Mouse (Mus musculus) intestine, postnatal 0 days (tissue): ENCODE data around the gene Slc37a3. TPM values are rescaled to one million over a fixed set of nuclear protein-coding genes. Genes with fewer than 3 reads are reported as not detected.

Source experiments
- ATAC-seq: fragments of 200-750 bp; cut with Nextera tagmentation; 2 replicates; pipeline ENCODE4 v1.8.0; 2017; ENCODE audit warnings: mild to moderate bottlenecking, moderate TSS enrichment, moderate library complexity
- H3K27ac ChIP-seq: fragments of 300-500 bp; sonication (generic); 2 replicates; pipeline ENCODE4 v1.5.1; 2014; ENCODE audit warnings: mild to moderate bottlenecking, low read depth, low read length, moderate library complexity
- H3K27me3 ChIP-seq: fragments of 300-500 bp; sonication (generic); replicated peaks from 2 replicates; pipeline ENCODE4 v1.6.1; 2014; ENCODE audit warnings: low read length, mixed read lengths; ENCODE audit not compliant: control insufficient read depth, insufficient read depth
- H3K36me3 ChIP-seq: fragments of 300-500 bp; sonication (generic); 2 replicates; pipeline ENCODE4 v1.6.1; 2014; ENCODE audit warnings: mild to moderate bottlenecking, moderate library complexity; ENCODE audit not compliant: control insufficient read depth, insufficient read depth
- H3K4me1 ChIP-seq: fragments of 300-500 bp; sonication (generic); replicated peaks from 2 replicates; pipeline ENCODE4 v1.6.1; 2014; ENCODE audit warnings: antibody characterized with exemption, low read length, mixed read lengths; ENCODE audit not compliant: control insufficient read depth, insufficient read depth
- H3K4me2 ChIP-seq: fragments of 300-500 bp; sonication (generic); replicated peaks from 2 replicates; pipeline ENCODE4 v1.6.1; 2014; ENCODE audit warnings: low read depth, mild to moderate bottlenecking, moderate library complexity
- H3K4me3 ChIP-seq: fragments of 300-500 bp; sonication (generic); 2 replicates; pipeline ENCODE4 v1.5.1; 2014; ENCODE audit warnings: low read depth, low read length
- H3K9ac ChIP-seq: fragments of 300-500 bp; sonication (generic); 2 replicates; pipeline ENCODE4 v1.6.1; 2014; ENCODE audit warnings: mild to moderate bottlenecking, low read depth, low read length
- H3K9me3 ChIP-seq: fragments of 300-500 bp; sonication (generic); 2 replicates; pipeline ENCODE4 v1.6.1; 2016; ENCODE audit warnings: mixed run types; ENCODE audit not compliant: control insufficient read depth
- CTCF ChIP-seq: sonication (generic); IDR thresholded peaks from 2 replicates; pipeline ENCODE4 v1.5.1; 2016; ENCODE audit warnings: low read depth, mild to moderate bottlenecking, control low read depth, antibody characterized with exemption, moderate library complexity
- WGBS: fragments of 180-500 bp; shearing (Covaris S2); extraction: QIAGEN DNeasy Blood & Tissue Kit; methylation state at CpG from one replicate; pipeline ENCODE4 v1.1.7; 2014; 5-methylcytosine and 5-hydroxymethylcytosine counted together
- polyA plus RNA-seq: library from polyadenylated mRNA; unstranded; fragments of >200 nt; fragmentation: Nextera tagmentation; extraction: Ambion mirVana; gene quantifications from 2 replicates; pipeline ENCODE4 v1.2.1, GENCODE M21; 2015

The Slc37a3 gene
- polyA plus RNA-seq, 1 experiment from 2014 or later: 36.1 TPM

DNA sequence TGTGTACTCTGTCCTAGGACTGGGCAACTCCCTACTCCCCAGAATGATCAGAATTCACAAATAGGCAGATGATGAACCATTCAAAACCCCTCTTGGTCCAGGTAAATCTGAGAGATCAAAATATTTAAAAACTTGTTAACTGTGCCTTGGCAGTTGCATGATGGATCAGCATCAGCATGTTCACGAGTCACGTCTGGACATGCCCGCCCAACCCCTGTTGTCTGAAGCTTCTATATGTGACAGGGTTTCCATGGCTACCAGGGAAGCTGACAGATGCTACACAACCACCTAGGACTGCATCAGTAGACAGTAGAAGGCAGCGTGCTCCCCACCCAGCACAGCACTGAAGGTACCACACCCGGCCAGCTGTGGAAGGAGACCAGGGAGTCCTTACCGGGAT, 28.5 kb downstream of the Slc37a3 start:
- H3K27ac ChIP-seq: no peak overlapping the region; the same call in 1 of the 2 replicates
- WGBS: 85% methylated on average over 6 of the region's 6 CpGs
- no peak overlapping the region for H3K4me3 ChIP-seq
- H3K9ac ChIP-seq: no peak overlapping the region
- no peaks in the 10 kb centered on the region for H3K9me3 ChIP-seq
- TF ChIP-seq CTCF: no peak
- H3K36me3 ChIP-seq: peaks cover 62% of the 10 kb centered on the region
- H3K27me3 ChIP-seq: no peaks in the 10 kb centered on the region
- no peaks in the 10 kb centered on the region for H3K4me1 ChIP-seq
- H3K4me2 ChIP-seq: no peak overlapping the region
- no peak for ATAC-seq

DNA sequence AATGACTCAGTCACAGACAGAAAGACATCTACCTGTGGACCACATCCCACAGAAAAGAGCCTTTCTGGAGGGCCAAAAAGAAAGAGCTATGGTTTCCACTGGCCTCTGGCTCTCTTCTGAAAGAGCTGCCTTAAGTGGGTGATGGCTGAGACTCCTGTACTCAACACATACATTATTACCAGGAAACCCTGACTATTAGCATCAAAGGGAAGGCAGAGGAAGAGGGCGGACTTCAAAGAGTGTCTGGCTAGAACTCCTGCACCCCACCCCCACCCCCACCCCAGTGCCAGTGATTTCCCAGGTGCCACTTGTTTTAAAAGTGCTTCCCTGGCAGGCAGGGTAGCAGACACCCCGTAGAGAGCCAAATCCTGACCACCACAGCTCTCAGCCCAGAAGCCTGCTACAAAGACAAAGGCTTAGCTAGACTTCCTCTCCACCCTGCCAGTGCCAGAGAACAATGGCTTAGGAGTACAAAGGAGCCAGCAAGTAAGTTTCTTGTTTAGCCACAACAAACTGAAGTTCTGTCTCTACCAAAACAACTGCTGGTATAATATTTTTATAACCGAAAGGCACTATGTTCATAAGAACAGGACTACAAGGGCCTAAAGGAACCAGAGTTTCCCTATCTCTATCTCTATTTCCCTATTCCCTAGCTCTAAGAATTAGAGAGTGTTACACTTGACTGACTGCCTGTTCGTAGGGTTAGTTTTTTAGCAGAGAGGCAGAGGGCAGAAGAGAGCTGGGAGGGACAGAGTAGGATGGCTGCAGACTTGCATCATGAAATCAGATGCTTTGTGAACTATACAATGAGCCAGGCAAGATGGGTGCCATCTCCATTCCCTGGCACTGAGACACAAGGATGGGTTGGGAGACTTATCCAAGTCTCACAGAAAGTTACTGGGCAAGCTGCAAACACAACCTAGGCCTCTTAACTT, 29.3 kb downstream of the Slc37a3 start:
- no peak overlapping the region for H3K9ac ChIP-seq
- H3K9me3 ChIP-seq: no peaks in the 10 kb centered on the region
- H3K27me3 ChIP-seq: no peaks in the 10 kb centered on the region
- H3K4me3 ChIP-seq: no peak overlapping the region
- H3K4me2 ChIP-seq: no peak overlapping the region
- peaks cover 61% of the 10 kb centered on the region for H3K36me3 ChIP-seq
- peak; percentile 35; the same call in 1 of the 2 replicates for TF ChIP-seq CTCF
- 76% methylated on average over 4 of the region's 4 CpGs for WGBS
- H3K4me1 ChIP-seq: no peaks in the 10 kb centered on the region
- no peak for ATAC-seq
- H3K27ac ChIP-seq: no peak overlapping the region

DNA sequence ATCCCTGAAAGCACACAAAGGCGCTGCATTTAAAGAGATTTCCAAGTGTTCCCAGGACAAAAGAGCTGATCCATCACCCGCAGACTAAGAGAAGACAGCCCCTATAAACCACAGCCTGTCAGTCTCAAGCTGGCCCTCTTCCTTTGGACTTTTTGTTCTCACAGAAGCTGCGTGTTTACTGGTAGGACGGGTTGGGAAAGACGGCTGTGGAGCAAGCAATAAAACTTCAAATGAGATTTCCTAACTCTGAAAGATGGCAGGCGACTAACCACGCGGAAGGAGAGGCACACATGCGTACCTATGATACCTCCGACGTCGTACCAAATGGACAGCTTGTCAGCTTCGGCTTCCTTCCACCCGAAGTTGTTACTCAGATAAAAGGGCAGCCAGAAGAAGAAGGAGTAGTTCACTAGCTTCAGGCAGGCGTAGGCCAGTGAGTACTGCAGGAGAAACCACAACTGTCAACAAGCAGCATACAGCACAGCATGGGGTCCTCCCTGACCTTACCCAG, 30.4 kb downstream of the Slc37a3 start:
- Histone ChIP-seq H3K4me3 (no peak overlapping the region), H3K27me3 (no peaks in the 10 kb centered on the region), H3K9me3 (no peaks in the 10 kb centered on the region), H3K27ac (no peak overlapping the region), H3K9ac (no peak overlapping the region), H3K4me2 (no peak overlapping the region), H3K36me3 (peaks cover 58% of the 10 kb centered on the region), H3K4me1 (no peaks in the 10 kb centered on the region)
- 41% methylated on average over 15 of the region's 15 CpGs for WGBS
- ATAC-seq: no peak
- no peak for TF ChIP-seq CTCF

DNA sequence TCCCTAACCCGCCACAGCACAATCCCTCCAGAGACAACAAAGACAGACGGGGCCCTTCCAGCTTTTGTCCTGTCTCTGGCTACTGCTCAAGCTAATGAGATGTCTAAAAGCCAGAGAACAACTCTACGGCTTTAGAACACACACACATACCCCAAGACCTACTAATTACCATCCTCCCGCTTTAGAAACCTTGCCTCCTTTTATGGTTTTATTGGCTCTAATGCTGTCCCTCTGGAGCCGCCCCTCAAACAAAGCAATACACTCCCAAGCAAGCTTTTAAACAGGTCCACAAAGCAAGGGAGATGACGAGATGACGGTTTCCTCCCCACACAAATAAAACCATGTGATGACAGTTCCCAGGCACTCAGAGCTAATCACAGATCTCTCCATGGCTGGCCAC, 32.0 kb downstream of the Slc37a3 start:
- H3K27ac ChIP-seq: no peak overlapping the region
- no peaks in the 10 kb centered on the region for H3K9me3 ChIP-seq
- ATAC-seq: no peak
- TF ChIP-seq CTCF: no peak
- H3K4me2 ChIP-seq: no peak overlapping the region
- no peaks in the 10 kb centered on the region for H3K27me3 ChIP-seq
- H3K4me1 ChIP-seq: no peaks in the 10 kb centered on the region
- H3K4me3 ChIP-seq: no peak overlapping the region
- peaks cover 44% of the 10 kb centered on the region for H3K36me3 ChIP-seq
- WGBS: 49% methylated on average over 7 of the region's 7 CpGs
- no peak overlapping the region for H3K9ac ChIP-seq

DNA sequence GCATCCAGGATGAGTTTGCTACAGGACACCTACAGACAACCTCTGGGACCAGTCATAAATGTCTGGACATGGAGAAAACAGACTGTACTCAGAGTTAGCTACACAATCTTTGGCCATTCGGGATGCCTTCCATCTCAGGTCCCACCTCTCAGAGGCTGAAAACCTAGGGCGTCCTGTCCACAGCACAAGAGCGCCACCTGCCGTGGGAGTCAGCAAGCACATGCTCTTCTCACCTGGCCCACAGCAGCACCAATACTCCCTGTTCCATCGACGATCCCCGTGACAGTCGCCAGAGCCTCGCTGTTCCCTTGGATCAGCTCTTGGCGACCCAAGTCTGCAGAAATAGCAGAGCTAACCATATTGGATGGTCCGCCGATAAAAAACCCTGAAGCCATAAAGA, 33.5 kb downstream of the Slc37a3 start:
- Histone ChIP-seq H3K27ac (no peak overlapping the region), H3K9ac (no peak overlapping the region), H3K27me3 (no peaks in the 10 kb centered on the region), H3K4me2 (no peak overlapping the region), H3K4me3 (no peak overlapping the region), H3K9me3 (no peaks in the 10 kb centered on the region), H3K36me3 (peaks cover 31% of the 10 kb centered on the region), H3K4me1 (no peaks in the 10 kb centered on the region)
- peak; percentile 75 for ATAC-seq
- TF ChIP-seq CTCF: peak; percentile 99
- WGBS: 20% methylated on average over 12 of the region's 12 CpGs

DNA sequence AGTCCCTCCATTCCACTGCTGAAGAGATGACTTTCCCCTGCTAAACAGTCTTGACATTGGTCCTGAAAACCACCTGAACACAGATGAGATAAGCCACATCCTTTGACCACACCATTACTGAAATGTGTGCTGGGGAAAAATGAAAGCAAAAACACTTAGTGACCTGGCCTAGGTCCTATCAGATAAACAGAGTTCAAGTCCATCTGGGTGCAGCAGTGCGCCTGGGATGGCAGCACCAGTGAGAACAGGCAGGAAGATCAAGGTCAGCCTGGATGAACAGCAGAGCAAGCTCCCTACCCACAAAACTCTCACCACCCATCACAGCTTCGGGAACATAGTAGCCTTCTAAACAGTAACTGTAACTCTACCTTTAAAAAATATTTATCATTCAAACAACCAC, 35.7 kb downstream of the Slc37a3 start:
- ATAC-seq: peak; percentile 64
- TF ChIP-seq CTCF: no peak
- no peak overlapping the region for H3K4me3 ChIP-seq
- no peak overlapping the region for H3K4me2 ChIP-seq
- no peak overlapping the region for H3K9ac ChIP-seq
- no peak overlapping the region for H3K27ac ChIP-seq
- no peaks in the 10 kb centered on the region for H3K4me1 ChIP-seq
- 60% methylated on average over 2 of the region's 2 CpGs for WGBS
- no peaks in the 10 kb centered on the region for H3K9me3 ChIP-seq
- H3K36me3 ChIP-seq: peaks cover 48% of the 10 kb centered on the region
- H3K27me3 ChIP-seq: no peaks in the 10 kb centered on the region
